Mouse (Mus musculus) liver, embryonic 11.5 days (tissue): ENCODE measurements at regions not wholly inside any gene's neighbourhood (a gene's known extent, or its start where the extent isn't known, plus 50 kb on each side); places are given as distances from the start of the nearest gene placed in this dataset.

ENCODE experiments used
- ATAC-seq: fragments of 200-750 bp; cut with Nextera tagmentation; replicated peaks from 2 replicates; pipeline ENCODE4 v1.8.0; 2017; ENCODE audit warnings: moderate number of reproducible peaks, mild to moderate bottlenecking, moderate TSS enrichment, moderate library complexity; ENCODE audit not compliant: low FRiP score
- DNase-seq: peaks from one replicate; pipeline ENCODE4 v3.0.0-alpha.2; 2017; ENCODE audit warnings: low spot score
- H3K27ac ChIP-seq: fragments of 300-500 bp; sonication (generic); 2 replicates; pipeline ENCODE4 v1.5.1; 2014; ENCODE audit warnings: mild to moderate bottlenecking, low read depth, low read length, control low read depth
- H3K27me3 ChIP-seq: fragments of 300-500 bp; sonication (generic); replicated peaks from 2 replicates; pipeline ENCODE4 v1.6.1; 2014; ENCODE audit warnings: low read length, mixed read lengths; ENCODE audit not compliant: control insufficient read depth, insufficient read depth
- H3K36me3 ChIP-seq: fragments of 300-500 bp; sonication (generic); 2 replicates; pipeline ENCODE4 v1.6.1; 2014; ENCODE audit warnings: mild to moderate bottlenecking, low read length, moderate library complexity, mixed read lengths; ENCODE audit not compliant: control insufficient read depth, insufficient read depth
- H3K4me1 ChIP-seq: fragments of 300-500 bp; sonication (generic); replicated peaks from 2 replicates; pipeline ENCODE4 v1.6.1; 2014; ENCODE audit warnings: low read length, mixed read lengths; ENCODE audit not compliant: control insufficient read depth, insufficient read depth
- H3K4me2 ChIP-seq: fragments of 300-500 bp; sonication (generic); 2 replicates; pipeline ENCODE4 v1.6.1; 2014; ENCODE audit warnings: mild to moderate bottlenecking, control low read depth, moderate library complexity
- H3K4me3 ChIP-seq: fragments of 300-500 bp; sonication (generic); 2 replicates; pipeline ENCODE4 v1.5.1; 2014; ENCODE audit warnings: low read depth, low read length, control low read depth
- H3K9ac ChIP-seq: fragments of 300-500 bp; sonication (generic); 2 replicates; pipeline ENCODE4 v1.6.1; 2014; ENCODE audit warnings: low read depth, low read length, control low read depth
- H3K9me3 ChIP-seq: fragments of 300-500 bp; sonication (generic); 2 replicates; pipeline ENCODE4 v1.6.1; 2016; ENCODE audit warnings: low read length, inconsistent platforms, mixed read lengths; ENCODE audit not compliant: control insufficient read depth
- WGBS: fragments of 180-500 bp; shearing (Covaris S2); extraction: QIAGEN DNeasy Blood & Tissue Kit; methylation state at CpG from one replicate; pipeline ENCODE4 v1.1.7; 2014; 5-methylcytosine and 5-hydroxymethylcytosine counted together

DNA sequence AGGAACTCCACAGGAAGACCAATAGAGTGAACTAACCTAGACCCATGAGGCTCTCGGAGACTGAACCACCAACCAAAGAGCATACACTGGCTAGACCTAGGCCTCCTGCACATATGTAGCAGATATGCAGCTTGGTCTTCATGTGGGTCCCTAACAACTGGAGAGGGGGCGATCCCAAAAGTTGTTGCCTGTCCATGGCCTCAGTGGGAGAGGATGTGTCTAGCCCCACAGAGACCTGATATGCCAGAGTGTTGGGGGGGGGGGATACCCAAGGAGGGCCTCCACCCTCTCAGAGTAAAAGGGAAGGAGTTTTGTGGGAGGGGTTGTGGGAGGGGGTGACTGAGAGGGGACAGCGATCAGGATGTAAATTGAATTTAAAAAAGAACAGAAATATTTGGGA lies 108.9 kb upstream of the Pmfbp1 start:
- Histone ChIP-seq H3K27me3 (no peaks in the 10 kb centered on the region), H3K9ac (no peak overlapping the region), H3K36me3 (no peaks in the 10 kb centered on the region), H3K4me3 (no peak overlapping the region), H3K4me2 (no peak overlapping the region), H3K4me1 (no peaks in the 10 kb centered on the region), H3K9me3 (no peaks in the 10 kb centered on the region), H3K27ac (no peak overlapping the region)
- no peak for DNase-seq
- 83% methylated on average over 3 of the region's 3 CpGs for WGBS
- ATAC-seq = no peak

DNA sequence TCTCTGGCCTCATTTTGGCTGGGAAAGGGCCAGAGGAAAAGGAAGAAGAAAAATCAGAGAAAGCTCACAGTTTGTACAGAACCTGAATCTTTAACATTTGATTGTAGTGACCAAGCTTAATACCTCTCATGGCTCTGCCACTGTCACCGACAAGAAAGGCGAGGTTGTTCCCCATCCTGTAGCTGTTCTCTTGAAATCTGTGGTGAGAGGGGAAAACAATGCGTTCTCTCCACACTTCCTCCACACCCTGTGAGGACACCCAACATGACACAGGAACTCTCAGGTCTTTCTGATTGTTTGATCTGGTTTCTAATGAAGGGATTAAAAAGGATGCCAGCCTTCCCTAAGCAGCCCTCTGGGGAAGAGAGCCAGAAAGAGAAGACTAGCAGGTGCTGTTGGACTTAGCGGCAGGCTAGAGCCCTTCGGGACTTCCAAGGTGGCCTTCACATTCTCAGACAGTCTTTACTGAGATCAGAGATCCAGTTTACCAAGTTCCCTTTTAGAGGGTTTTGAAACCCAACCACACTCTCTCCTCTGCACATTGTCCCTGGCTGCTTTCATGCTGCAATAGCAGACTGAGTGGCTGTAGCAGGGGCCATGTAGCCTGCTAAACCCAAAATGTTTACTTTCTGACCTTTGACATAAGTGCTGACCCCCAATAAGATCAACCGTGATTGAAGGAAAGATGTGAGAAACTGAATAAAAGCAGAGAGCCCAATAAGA lies 98.5 kb upstream of the Pmfbp1 start:
- ATAC-seq = no peak
- Histone ChIP-seq H3K9ac (no peak overlapping the region), H3K27ac (no peak overlapping the region), H3K4me2 (no peak overlapping the region), H3K4me1 (no peaks in the 10 kb centered on the region), H3K27me3 (no peaks in the 10 kb centered on the region), H3K4me3 (no peak overlapping the region), H3K36me3 (no peaks in the 10 kb centered on the region), H3K9me3 (no peaks in the 10 kb centered on the region)
- DNase-seq = no peak
- WGBS = 63% methylated on average over 6 of the region's 6 CpGs

GRCm38 (mm10) chr8:109399616-109400015 lies 94.2 kb upstream of the Pmfbp1 start:
- Histone ChIP-seq H3K27ac (no peak overlapping the region), H3K27me3 (no peaks in the 10 kb centered on the region), H3K9ac (no peak overlapping the region), H3K4me2 (no peak overlapping the region), H3K9me3 (no peaks in the 10 kb centered on the region), H3K4me3 (no peak overlapping the region), H3K36me3 (no peaks in the 10 kb centered on the region), H3K4me1 (no peaks in the 10 kb centered on the region)
- ATAC-seq = no peak
- WGBS = 69% methylated on average over 11 of the region's 11 CpGs
- no peak for DNase-seq

DNA sequence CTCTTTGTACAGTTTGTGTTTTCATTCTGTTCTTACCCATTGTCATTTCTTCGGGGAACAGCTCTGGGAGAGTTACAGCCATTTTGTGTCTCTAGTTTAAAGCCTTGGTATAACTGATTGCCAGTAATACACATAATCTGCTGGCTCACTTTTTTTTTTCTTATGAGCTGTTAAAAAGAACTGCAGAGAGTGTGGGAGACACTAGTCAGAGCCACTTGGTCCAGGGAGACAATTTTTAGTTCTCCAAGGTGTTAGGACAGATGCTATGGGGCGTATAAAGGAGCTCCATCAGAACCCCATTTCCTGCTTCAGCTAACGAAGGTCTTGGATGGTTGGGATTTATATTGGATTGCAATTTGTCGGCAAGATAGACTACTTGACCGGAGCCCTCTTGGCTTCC lies 93.6 kb upstream of the Pmfbp1 start:
- Histone ChIP-seq H3K9me3 (no peaks in the 10 kb centered on the region), H3K36me3 (no peaks in the 10 kb centered on the region), H3K4me3 (no peak overlapping the region), H3K4me1 (no peaks in the 10 kb centered on the region), H3K27me3 (no peaks in the 10 kb centered on the region), H3K27ac (no peak overlapping the region), H3K9ac (no peak overlapping the region), H3K4me2 (no peak overlapping the region)
- WGBS = 85% methylated on average over 5 of the region's 5 CpGs
- DNase-seq (no peak), ATAC-seq (no peak)

DNA sequence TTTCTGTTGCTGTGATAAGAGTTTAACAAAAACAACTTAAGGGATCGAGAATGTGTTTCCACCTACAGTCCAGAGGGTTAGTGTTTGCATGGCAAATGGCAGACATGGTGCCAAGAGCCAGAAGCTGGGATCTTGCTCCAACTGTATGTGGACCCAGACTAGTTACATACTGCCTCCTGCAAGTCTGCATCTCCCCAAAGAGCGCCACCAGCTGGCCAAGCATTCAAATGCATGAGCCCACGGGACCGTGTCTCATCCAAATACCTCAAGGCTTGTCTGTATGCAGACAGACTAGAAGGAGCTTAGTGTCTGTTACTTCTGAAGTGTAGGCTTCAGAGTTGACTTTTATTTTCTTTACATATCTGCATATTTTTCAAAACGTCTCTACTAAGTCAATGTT lies 85.9 kb upstream of the Pmfbp1 start:
- H3K36me3 ChIP-seq = no peaks in the 10 kb centered on the region
- DNase-seq (no peak), ATAC-seq (no peak)
- H3K27me3 ChIP-seq = no peaks in the 10 kb centered on the region
- H3K27ac ChIP-seq = no peak overlapping the region
- H3K4me2 ChIP-seq = no peak overlapping the region
- H3K4me1 ChIP-seq = no peaks in the 10 kb centered on the region
- H3K9me3 ChIP-seq = no peaks in the 10 kb centered on the region
- 57% methylated on average over 5 of the region's 5 CpGs for WGBS
- no peak overlapping the region for H3K4me3 ChIP-seq
- H3K9ac ChIP-seq = no peak overlapping the region

- Histone ChIP-seq H3K9ac (no peak overlapping the region), H3K9me3 (no peaks in the 10 kb centered on the region), H3K27me3 (no peaks in the 10 kb centered on the region), H3K36me3 (no peaks in the 10 kb centered on the region), H3K27ac (no peak overlapping the region), H3K4me1 (no peaks in the 10 kb centered on the region), H3K4me2 (no peak overlapping the region), H3K4me3 (no peak overlapping the region)
- DNase-seq = no peak
- no peak for ATAC-seq
- WGBS = 79% methylated on average over 6 of the region's 6 CpGs
Measured at GRCm38 (mm10) chr8:109410531-109410930, 83.3 kb upstream of the Pmfbp1 start.

- H3K27ac ChIP-seq = no peak overlapping the region
- DNase-seq (no peak), ATAC-seq (no peak)
- H3K4me3 ChIP-seq = no peak overlapping the region
- no peaks in the 10 kb centered on the region for H3K27me3 ChIP-seq
- H3K9ac ChIP-seq = no peak overlapping the region
- no peaks in the 10 kb centered on the region for H3K4me1 ChIP-seq
- WGBS = 75% methylated on average over 5 of the region's 5 CpGs
- H3K9me3 ChIP-seq = no peaks in the 10 kb centered on the region
- no peaks in the 10 kb centered on the region for H3K36me3 ChIP-seq
- no peak overlapping the region for H3K4me2 ChIP-seq
Measured at GRCm38 (mm10) chr8:109413386-109413785, 80.4 kb upstream of the Pmfbp1 start.

GRCm38 (mm10) chr8:109415315-109415714 lies 78.5 kb upstream of the Pmfbp1 start:
- WGBS = 64% methylated on average over 4 of the region's 4 CpGs
- H3K27ac ChIP-seq = no peak overlapping the region

DNA sequence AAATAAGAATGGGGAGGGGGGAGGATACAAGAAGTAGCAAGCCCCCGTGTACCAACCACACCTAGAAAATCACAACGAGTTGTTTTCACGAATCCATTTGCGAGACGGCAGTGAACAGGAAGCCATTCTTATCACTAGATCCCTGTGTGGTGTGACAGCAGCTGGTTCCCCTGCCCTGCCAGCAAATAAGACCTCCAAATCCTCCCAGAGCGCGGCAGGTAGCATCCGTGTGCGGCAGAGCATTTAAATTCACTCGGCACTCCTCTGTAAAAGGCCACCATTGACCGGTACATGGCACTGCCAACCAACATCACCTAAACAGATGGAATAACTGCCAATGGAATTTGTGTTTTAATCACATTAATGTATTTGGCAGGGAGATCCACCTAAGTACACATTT lies 77.9 kb upstream of the Pmfbp1 start:
- no peak for ATAC-seq
- H3K4me2 ChIP-seq = no peak overlapping the region

More at GRCm38 (mm10) chr8:109415315-109415714, 78.5 kb upstream of the Pmfbp1 start:
- Histone ChIP-seq H3K27me3 (no peaks in the 10 kb centered on the region), H3K4me2 (no peak overlapping the region), H3K4me1 (no peaks in the 10 kb centered on the region), H3K9me3 (no peaks in the 10 kb centered on the region), H3K36me3 (no peaks in the 10 kb centered on the region), H3K4me3 (no peak overlapping the region), H3K9ac (no peak overlapping the region)
- DNase-seq (no peak), ATAC-seq (no peak)

More for the DNA sequence above, 77.9 kb upstream of the Pmfbp1 start:
- Histone ChIP-seq H3K9ac (no peak overlapping the region), H3K36me3 (no peaks in the 10 kb centered on the region), H3K9me3 (no peaks in the 10 kb centered on the region), H3K4me1 (no peaks in the 10 kb centered on the region), H3K27me3 (no peaks in the 10 kb centered on the region), H3K27ac (no peak overlapping the region), H3K4me3 (no peak overlapping the region)
- 66% methylated on average over 11 of the region's 11 CpGs for WGBS
- no peak for DNase-seq
